8 mouse cellular contexts compared by ENCODE assay signal in genomic region chr7:105633801-105634135, GRCm38 (mm10). TPM values are rescaled to one million over a fixed set of nuclear protein-coding genes. Genes with fewer than 3 reads are reported as not detected.
DNase-seq lines count a peak whose midpoint lies in the region; ATAC-seq and TF ChIP-seq lines count a peak whose summit lies in the region.

No protein-coding gene starts in this region.

- H3K27ac ChIP-seq in heart, embryonic 13.5 days (replicated peaks), result peak overlapping the region; percentile 71
- H3K27ac ChIP-seq in ES-E14 (ENCODE audit: insufficient read depth, low read depth, low read length, poor library complexity, severe bottlenecking), result no peak overlapping the region
- H3K27ac ChIP-seq in hindbrain, embryonic 10.5 days, result peak overlapping the region; percentile 93

- H3K9me3 ChIP-seq in heart, embryonic 13.5 days, result no peaks in the 10 kb centered on the region
- H3K9me3 ChIP-seq in ES-E14 (ENCODE audit: control insufficient read depth, insufficient read depth, low read depth, low read length), result no peaks in the 10 kb centered on the region
- no peaks in the 10 kb centered on the region for H3K9me3 ChIP-seq in hindbrain, embryonic 10.5 days
- H3K9me3 ChIP-seq in megakaryocyte, embryonic 14.5 days, result no peaks in the 10 kb centered on the region

- peak overlapping the region; percentile 90 for H3K4me2 ChIP-seq in heart, embryonic 13.5 days

- no peak for DNase-seq in heart, postnatal 14 days
- no peak for DNase-seq in ES-E14 (ENCODE audit: low read depth, low spot score)
- DNase-seq in hindbrain, embryonic 10.5 days (ENCODE audit: low spot score), result no peak
- DNase-seq in left cerebral cortex, postnatal 10 days (ENCODE audit: extremely low spot score in 1 of 2, low spot score in 2 of 2), result no peak
- DNase-seq in thymus, adult 18-20 months, result no peak
- no peak for DNase-seq in gastrocnemius, adult 8-10 months (ENCODE audit: low spot score in 2 of 2)

- 3% methylated on average over 10 of the region's 10 CpGs for WGBS in heart, embryonic 13.5 days
- 3% methylated on average over 10 of the region's 10 CpGs for WGBS in hindbrain, embryonic 10.5 days

- peak overlapping the region; percentile 93 for H3K4me3 ChIP-seq in heart, embryonic 13.5 days
- H3K4me3 ChIP-seq in ES-E14 (ENCODE audit: insufficient read depth in 1 of 2, low read depth in 1 of 2, low read length in 2 of 2, poor library complexity in 1 of 2, severe bottlenecking in 1 of 2), result peak overlapping the region; percentile 71 to 95
- peak overlapping the region; percentile 92 for H3K4me3 ChIP-seq in hindbrain, embryonic 10.5 days
- peak overlapping the region; percentile 95 for H3K4me3 ChIP-seq in megakaryocyte, embryonic 14.5 days (replicated peaks)

- ATAC-seq in heart, embryonic 13.5 days (ENCODE audit: extremely low read depth, insufficient number of reproducible peaks, low FRiP score, low TSS enrichment), result no peak; the same call in 1 of the 2 replicates

- in situ Hi-C loops in ES-E14 (cut with MboI; ENCODE audit: low sequenced_read_pairs in 2 of 2, unreplicated experiment in 2 of 2), result no loop called here

- no peaks in the 10 kb centered on the region for H3K27me3 ChIP-seq in heart, embryonic 13.5 days (replicated peaks)
- H3K27me3 ChIP-seq in hindbrain, embryonic 10.5 days (ENCODE audit: insufficient read depth, poor library complexity, severe bottlenecking), result peaks cover 19% of the 10 kb centered on the region
- peaks cover 16% of the 10 kb centered on the region for H3K27me3 ChIP-seq in megakaryocyte, embryonic 14.5 days (replicated peaks)

- H3K4me1 ChIP-seq in heart, embryonic 13.5 days, result peaks cover 58% of the 10 kb centered on the region
- peaks cover 0 to 2% of the 10 kb centered on the region in 2 experiments; a peak in 1 of 4 replicates for H3K4me1 ChIP-seq in ES-E14 (ENCODE audit: control insufficient read depth in 2 of 2, insufficient read depth in 2 of 2, low read length in 2 of 2, poor library complexity in 1 of 2)
- H3K4me1 ChIP-seq in hindbrain, embryonic 10.5 days (replicated peaks), result peaks cover 32% of the 10 kb centered on the region
- peaks cover 53% of the 10 kb centered on the region for H3K4me1 ChIP-seq in megakaryocyte, embryonic 14.5 days

- peak overlapping the region; percentile 95 for H3K9ac ChIP-seq in heart, embryonic 13.5 days
- H3K9ac ChIP-seq in ES-E14 (ENCODE audit: insufficient read depth, low read depth, low read length, poor library complexity, severe bottlenecking), result peak overlapping the region; percentile 61

- intact Hi-C loops in heart, postnatal 14 days (cut with DNase I), result loop anchor here (5.0 kb wide), 1 partner anchor 179 kb away; the partner anchor contains the start of gene Mrpl17
- intact Hi-C loops in left cerebral cortex, postnatal 10 days (cut with DNase I), result loop anchor here (5.0 to 10.0 kb wide), 2 partner anchors 56 to 101 kb away; partner anchors contain the start of genes Ilk and Rrp8

- peaks cover 34% of the 10 kb centered on the region for H3K36me3 ChIP-seq in heart, embryonic 13.5 days
- peaks cover 18% of the 10 kb centered on the region; the same call in 1 of the 2 replicates for H3K36me3 ChIP-seq in ES-E14 (ENCODE audit: control insufficient read depth, insufficient read depth, low read length, poor library complexity, severe bottlenecking)
- peaks cover 30% of the 10 kb centered on the region for H3K36me3 ChIP-seq in hindbrain, embryonic 10.5 days
- peaks cover 37% of the 10 kb centered on the region for H3K36me3 ChIP-seq in megakaryocyte, embryonic 14.5 days (replicated peaks; ENCODE audit: low read length)

TF ChIP-seq in ES-E14, 5 proteins besides CTCF, POLR2A, EP300 and RAD21:
- no peak for TF ChIP-seq MAFK (IDR thresholded peaks at IDR 0.05; ENCODE audit: insufficient read depth, low read depth, low read length)
- TF ChIP-seq ZC3H11A (IDR thresholded peaks at IDR 0.05; ENCODE audit: borderline replicate concordance, low read depth, low read length), result no peak
- no peak for TF ChIP-seq ZNF384 (IDR thresholded peaks at IDR 0.05; ENCODE audit: low read depth, low read length)
- TF ChIP-seq HCFC1 (IDR thresholded peaks at IDR 0.05; ENCODE audit: borderline replicate concordance, insufficient read depth, low read length), result no peak
- no peak for TF ChIP-seq CHD2 (IDR thresholded peaks at IDR 0.05; ENCODE audit: low read depth, low read length)

RNA-seq across cellular contexts. Expression of gene Trim3, which starts 0.4 kb away (rescaled TPM):
- 24.2 and 24.5 TPM in 2 replicates for polyA plus RNA-seq in heart, embryonic 13.5 days (2015; fragmentation: Nextera tagmentation; extraction: Ambion mirVana)
- 10 to 100 TPM; 29.7 to 34.0 TPM for total RNA-seq in heart, postnatal 14 days (2021)
- 28.5 and 29.5 TPM in 2 replicates for total RNA-seq in ES-E14 (2012; rRNA removed)
- 40.9 and 42.2 TPM in 2 replicates for polyA plus RNA-seq in hindbrain, embryonic 10.5 days (2016; fragmentation: Nextera tagmentation; extraction: Ambion mirVana)
- 5.4 and 7.3 TPM in 2 replicates for polyA plus RNA-seq in megakaryocyte, embryonic 14.5 days (2012; ENCODE audit: insufficient read depth, low replicate concordance)
- 100 to 1,000 TPM; 144 to 151 TPM for total RNA-seq in left cerebral cortex, postnatal 10 days (2021)
- 10 to 100 TPM; 10.0 to 14.9 (median 12.3) TPM for total RNA-seq in gastrocnemius, adult 8-10 months (2022)

RNA-seq across cellular contexts. Expression of gene Timm10b, which starts 6.1 kb away (rescaled TPM):
- 162 and 171 TPM in 2 replicates for polyA plus RNA-seq in heart, embryonic 13.5 days (2015; fragmentation: Nextera tagmentation; extraction: Ambion mirVana)
- total RNA-seq in heart, postnatal 14 days (2021), result 10 to 100 TPM; 83.7 to 94.3 TPM
- total RNA-seq in ES-E14 (2012; rRNA removed), result 75.4 and 85.5 TPM in 2 replicates
- polyA plus RNA-seq in hindbrain, embryonic 10.5 days (2016; fragmentation: Nextera tagmentation; extraction: Ambion mirVana), result 164 and 184 TPM in 2 replicates
- polyA plus RNA-seq in megakaryocyte, embryonic 14.5 days (2012; ENCODE audit: insufficient read depth, low replicate concordance), result 588 and 794 TPM in 2 replicates
- 10 to 100 TPM; 76.9 to 82.2 TPM for total RNA-seq in left cerebral cortex, postnatal 10 days (2021)
- total RNA-seq in gastrocnemius, adult 8-10 months (2022), result 10 to 100 TPM; 57.2 to 68.1 (median 62.0) TPM

RNA-seq across cellular contexts. Expression of gene Arfip2, which starts 6.4 kb away (rescaled TPM):
- 41.7 and 50.5 TPM in 2 replicates for polyA plus RNA-seq in heart, embryonic 13.5 days (2015; fragmentation: Nextera tagmentation; extraction: Ambion mirVana)
- total RNA-seq in heart, postnatal 14 days (2021), result 10 to 100 TPM; 22.0 to 22.9 TPM
- total RNA-seq in ES-E14 (2012; rRNA removed), result 46.5 and 62.9 TPM in 2 replicates
- 58.4 and 69.7 TPM in 2 replicates for polyA plus RNA-seq in hindbrain, embryonic 10.5 days (2016; fragmentation: Nextera tagmentation; extraction: Ambion mirVana)
- 18.8 and 50.9 TPM in 2 replicates for polyA plus RNA-seq in megakaryocyte, embryonic 14.5 days (2012; ENCODE audit: insufficient read depth, low replicate concordance)
- total RNA-seq in left cerebral cortex, postnatal 10 days (2021), result 10 to 100 TPM; 88.1 to 97.9 TPM
- total RNA-seq in gastrocnemius, adult 8-10 months (2022), result 1 to 10 TPM; 3.3 to 7.9 (median 6.2) TPM

RNA-seq across cellular contexts. Expression of gene Gm45799, which starts 6.6 kb away (rescaled TPM):
- polyA plus RNA-seq in heart, embryonic 13.5 days (2015; fragmentation: Nextera tagmentation; extraction: Ambion mirVana), result 23.5 and 31.6 TPM in 2 replicates
- 1 to 10 TPM; 1.9 to 4.8 TPM for total RNA-seq in heart, postnatal 14 days (2021)
- total RNA-seq in ES-E14 (2012; rRNA removed), result 9.2 and 35.6 TPM in 2 replicates
- 18.5 and 28.1 TPM in 2 replicates for polyA plus RNA-seq in hindbrain, embryonic 10.5 days (2016; fragmentation: Nextera tagmentation; extraction: Ambion mirVana)
- 276 and 880 TPM in 2 replicates for polyA plus RNA-seq in megakaryocyte, embryonic 14.5 days (2012; ENCODE audit: insufficient read depth, low replicate concordance)
- total RNA-seq in left cerebral cortex, postnatal 10 days (2021), result 10 to 100 TPM; 10.8 to 11.6 TPM
- total RNA-seq in gastrocnemius, adult 8-10 months (2022), result 1 to 10 TPM in 2 of 4 experiments, under 1 TPM in 2; 0.48 to 5.2 (median 2.2) TPM

RNA-seq across cellular contexts. Expression of gene Dnhd1, which starts 16.9 kb away (rescaled TPM):
- polyA plus RNA-seq in heart, embryonic 13.5 days (2015; fragmentation: Nextera tagmentation; extraction: Ambion mirVana), result 0.44 and 0.60 TPM in 2 replicates
- under 1 TPM; 0.67 to 0.76 TPM for total RNA-seq in heart, postnatal 14 days (2021)
- 0.32 and 0.98 TPM in 2 replicates for total RNA-seq in ES-E14 (2012; rRNA removed)
- polyA plus RNA-seq in hindbrain, embryonic 10.5 days (2016; fragmentation: Nextera tagmentation; extraction: Ambion mirVana), result 0.31 and 0.51 TPM in 2 replicates
- polyA plus RNA-seq in megakaryocyte, embryonic 14.5 days (2012; ENCODE audit: insufficient read depth, low replicate concordance), result 0.63 TPM in 1 of 2 replicates, not detected in the other
- total RNA-seq in left cerebral cortex, postnatal 10 days (2021), result 1 to 10 TPM; 4.9 to 6.1 TPM
- under 1 TPM; 0.09 to 0.19 (median 0.11) TPM for total RNA-seq in gastrocnemius, adult 8-10 months (2022)
